Mouse (Mus musculus) intestine, embryonic 14.5 days (tissue): Measurements from ENCODE around the gene Ptms. TPM values are rescaled to one million over a fixed set of nuclear protein-coding genes. Genes with fewer than 3 reads are reported as not detected.

Experiments used
- ATAC-seq: fragments of 200-750 bp; cut with Nextera tagmentation; replicated peaks from 2 replicates; pipeline ENCODE4 v1.8.0; 2017; ENCODE audit warnings: low read depth, moderate number of reproducible peaks, moderate TSS enrichment, moderate library complexity; ENCODE audit not compliant: low FRiP score, low TSS enrichment
- DNase-seq: peaks from one replicate; pipeline ENCODE4 v3.0.0-alpha.2; 2018; ENCODE audit warnings: low spot score
- H3K27ac ChIP-seq: fragments of 300-500 bp; sonication (generic); 2 replicates; pipeline ENCODE4 v1.5.1; 2014; ENCODE audit warnings: low read depth, mild to moderate bottlenecking, control low read depth
- H3K27me3 ChIP-seq: fragments of 300-500 bp; sonication (generic); replicated peaks from 2 replicates; pipeline ENCODE4 v1.6.1; 2014; ENCODE audit warnings: low read length, control low read depth; ENCODE audit not compliant: control insufficient read depth, insufficient read depth
- H3K36me3 ChIP-seq: fragments of 300-500 bp; sonication (generic); 2 replicates; pipeline ENCODE4 v1.6.1; 2014; ENCODE audit warnings: low read length, control low read depth; ENCODE audit not compliant: control insufficient read depth, insufficient read depth
- H3K4me1 ChIP-seq: fragments of 300-500 bp; sonication (generic); replicated peaks from 2 replicates; pipeline ENCODE4 v1.6.1; 2014; ENCODE audit warnings: low read length, control low read depth, mixed read lengths; ENCODE audit not compliant: control insufficient read depth, insufficient read depth
- H3K4me2 ChIP-seq: fragments of 300-500 bp; sonication (generic); 2 replicates; pipeline ENCODE4 v1.6.1; 2014; ENCODE audit warnings: low read length
- H3K4me3 ChIP-seq: fragments of 300-500 bp; sonication (generic); 2 replicates; pipeline ENCODE4 v1.5.1; 2014; ENCODE audit warnings: low read depth, low read length, control low read depth, mixed read lengths
- H3K9ac ChIP-seq: fragments of 300-500 bp; sonication (generic); 2 replicates; pipeline ENCODE4 v1.6.1; 2014; ENCODE audit warnings: mild to moderate bottlenecking, low read length
- H3K9me3 ChIP-seq: fragments of 300-500 bp; sonication (generic); 2 replicates; pipeline ENCODE4 v1.6.1; 2016; ENCODE audit warnings: low read length, control low read depth; ENCODE audit not compliant: control insufficient read depth
- WGBS: fragments of 180-500 bp; shearing (Covaris S2); extraction: QIAGEN DNeasy Blood & Tissue Kit; methylation state at CpG from one replicate; pipeline ENCODE4 v1.1.7; 2014; 5-methylcytosine and 5-hydroxymethylcytosine counted together
- polyA plus RNA-seq: library from polyadenylated mRNA; unstranded; fragments of >200 nt; fragmentation: Nextera tagmentation; extraction: Ambion mirVana; gene quantifications from 2 replicates; pipeline ENCODE4 v1.2.1, GENCODE M21; 2014

Gene Ptms
- polyA plus RNA-seq, 1 experiment from 2014 or later, result 257 TPM

- H3K27me3 ChIP-seq, result peaks cover 6% of the 10 kb centered on the region; the same call in 1 of the 2 replicates
- WGBS, result 32% methylated on average over 16 of the region's 18 CpGs
- H3K36me3 ChIP-seq, result no peaks in the 10 kb centered on the region
- H3K27ac ChIP-seq, result no peak overlapping the region
- H3K4me3 ChIP-seq, result no peak overlapping the region
- ATAC-seq, result no peak
- no peak overlapping the region for H3K4me2 ChIP-seq
- peaks cover 15% of the 10 kb centered on the region for H3K4me1 ChIP-seq
- DNase-seq, result no peak
- H3K9ac ChIP-seq, result no peak overlapping the region
- H3K9me3 ChIP-seq, result no peaks in the 10 kb centered on the region
These were observed 54.0 kb downstream of the Ptms start for GRCm38 (mm10) chr6:124865766-124866362.

Other genes starting within 250 kb of the Ptms start
- gene Emg1, start 207.9 kb downstream of the Ptms start, polyA plus RNA-seq, result 248 and 249 TPM in 2 replicates
- gene Phb2, start 207.8 kb downstream of the Ptms start, polyA plus RNA-seq, result 414 and 436 TPM in 2 replicates
- gene Ptpn6, start 181.4 kb downstream of the Ptms start, polyA plus RNA-seq, result 11.7 and 14.1 TPM in 2 replicates
- gene Grcc10, start 178.7 kb downstream of the Ptms start, polyA plus RNA-seq, result 440 and 466 TPM in 2 replicates
- gene Gm45234, start 164.1 kb downstream of the Ptms start, polyA plus RNA-seq, result not detected in 2 replicates
- 12.1 TPM in 2 replicates for gene Atn1, start 163.6 kb downstream of the Ptms start, polyA plus RNA-seq
- gene Eno2, start 150.4 kb downstream of the Ptms start, polyA plus RNA-seq, result 7.6 and 8.0 TPM in 2 replicates
- gene Lrrc23, start 140.4 kb downstream of the Ptms start, polyA plus RNA-seq, result 0.45 and 0.47 TPM in 2 replicates
- 7.3 and 7.4 TPM in 2 replicates for gene Spsb2, start 111.4 kb downstream of the Ptms start, polyA plus RNA-seq
- 1,059 and 1,108 TPM in 2 replicates for gene Tpi1, start 105.8 kb downstream of the Ptms start, polyA plus RNA-seq
- gene Usp5, start 90.6 kb downstream of the Ptms start, polyA plus RNA-seq, result 126 and 127 TPM in 2 replicates
- gene Cdca3, start 90.6 kb downstream of the Ptms start, polyA plus RNA-seq, result 178 and 183 TPM in 2 replicates
- 2.7 TPM in 2 replicates for gene Gnb3, start 79.8 kb downstream of the Ptms start, polyA plus RNA-seq
- 28.1 and 28.8 TPM in 2 replicates for gene P3h3, start 62.4 kb downstream of the Ptms start, polyA plus RNA-seq
- 0.65 and 1.2 TPM in 2 replicates for gene Gpr162, start 56.1 kb downstream of the Ptms start, polyA plus RNA-seq
- 0.28 and 0.37 TPM in 2 replicates for gene Cd4, start 31.9 kb downstream of the Ptms start, polyA plus RNA-seq
- 1.8 and 2.1 TPM in 2 replicates for gene Lag3, start 8.4 kb downstream of the Ptms start, polyA plus RNA-seq
- gene Mlf2, start 11.3 kb upstream of the Ptms start, polyA plus RNA-seq, result 352 and 357 TPM in 2 replicates
- gene Cops7a, start 45.4 kb upstream of the Ptms start, polyA plus RNA-seq, result 155 and 159 TPM in 2 replicates
- 0.85 and 1.2 TPM in 2 replicates for gene Pianp, start 76.6 kb upstream of the Ptms start, polyA plus RNA-seq
- 9.2 and 10.8 TPM in 2 replicates for gene Zfp384, start 89.0 kb upstream of the Ptms start, polyA plus RNA-seq
- 94.4 and 108 TPM in 2 replicates for gene Ing4, start 119.7 kb upstream of the Ptms start, polyA plus RNA-seq
- gene Acrbp, start 129.6 kb upstream of the Ptms start, polyA plus RNA-seq, result 11.4 and 13.4 TPM in 2 replicates
- 2.3 and 3.0 TPM in 2 replicates for gene Lpar5, start 147.8 kb upstream of the Ptms start, polyA plus RNA-seq
- gene Chd4, start 175.9 kb upstream of the Ptms start, polyA plus RNA-seq, result 74.2 and 74.8 TPM in 2 replicates
- gene Nop2, start 211.8 kb upstream of the Ptms start, polyA plus RNA-seq, result 72.1 and 75.2 TPM in 2 replicates
- gene Iffo1, start 225.1 kb upstream of the Ptms start, polyA plus RNA-seq, result 6.7 and 7.6 TPM in 2 replicates
- 2,406 and 2,408 TPM in 2 replicates for gene Gapdh, start 246.4 kb upstream of the Ptms start, polyA plus RNA-seq